Mouse (Mus musculus) testis, adult 2 months (tissue): ENCODE data around the gene Polr1e. TPM values are rescaled to one million over a fixed set of nuclear protein-coding genes. Genes with fewer than 3 reads are reported as not detected.

Experiments used
- H3K27ac ChIP-seq: fragments of 200-500 bp; 2 replicates; pipeline ENCODE4 v1.5.1; 2012; ENCODE audit warnings: low read depth, low read length; ENCODE audit not compliant: control insufficient read depth, insufficient read depth
- H3K27me3 ChIP-seq: fragments of 200-500 bp; 2 replicates; pipeline ENCODE4 v1.6.1; 2012; ENCODE audit warnings: mild to moderate bottlenecking, low read length, moderate library complexity; ENCODE audit not compliant: control insufficient read depth, insufficient read depth
- H3K36me3 ChIP-seq: fragments of 200-500 bp; 2 replicates; pipeline ENCODE4 v1.6.1; 2012; ENCODE audit warnings: mild to moderate bottlenecking, low read length; ENCODE audit not compliant: control insufficient read depth, insufficient read depth
- H3K4me1 ChIP-seq: fragments of 200-500 bp; 2 replicates; pipeline ENCODE4 v1.6.1; 2012; ENCODE audit warnings: low read length; ENCODE audit not compliant: control insufficient read depth, insufficient read depth
- H3K4me3 ChIP-seq: fragments of 200-500 bp; 2 replicates; pipeline ENCODE4 v1.5.1; 2012; ENCODE audit warnings: low read depth, mild to moderate bottlenecking, low read length, moderate library complexity, mixed read lengths; ENCODE audit not compliant: control insufficient read depth
- CTCF ChIP-seq: fragments of 200-500 bp; IDR thresholded peaks from 2 replicates; pipeline ENCODE4 v1.5.1; 2012; ENCODE audit warnings: low read depth, mild to moderate bottlenecking, inconsistent platforms, low read length, moderate library complexity; ENCODE audit not compliant: control insufficient read depth, insufficient read depth, insufficient replicate concordance
- POLR2A ChIP-seq: fragments of 200-500 bp; IDR thresholded peaks from 2 replicates; pipeline ENCODE4 v1.6.1; 2012; ENCODE audit warnings: low read depth, mild to moderate bottlenecking, inconsistent platforms, low read length, moderate library complexity; ENCODE audit not compliant: control insufficient read depth
- polyA plus RNA-seq: library from polyadenylated mRNA; depleted of rRNA; stranded (reverse); fragments of >200 nt; gene quantifications from 2 replicates; pipeline ENCODE4 v1.2.3, GENCODE M21; 2012; rRNA removed

Polr1e gene
- polyA plus RNA-seq: 6.3 and 6.8 TPM in 2 replicates

- TF ChIP-seq CTCF (no peak), POLR2A (peak; percentile 78; the same call in 1 of the 2 replicates)
- no peaks in the 10 kb centered on the region for H3K27me3 ChIP-seq
- H3K4me1 ChIP-seq: peaks cover 5% of the 10 kb centered on the region
- no peak within 1 kb of the TSS for H3K27ac ChIP-seq
- no peaks in the 10 kb centered on the region; the same call in 1 of the 2 replicates for H3K36me3 ChIP-seq
- H3K4me3 ChIP-seq: peak within 1 kb of the TSS; percentile 91
Observed at GRCm38 (mm10) chr4:45018452-45018980, at the start of gene Polr1e. TSS of gene Polr1e (plus strand) at chr4:45018583.

- Histone ChIP-seq H3K27ac (no peak overlapping the region), H3K4me1 (peaks cover 5% of the 10 kb centered on the region)
Observed at GRCm38 (mm10) chr4:44970056-44970455, 48.3 kb upstream of the Polr1e start.

GRCm38 (mm10) chr4:44970612-44971110 is 47.7 kb upstream of the Polr1e start:
- Histone ChIP-seq H3K36me3 (no peaks in the 10 kb centered on the region), H3K27ac (no peak overlapping the region), H3K27me3 (no peaks in the 10 kb centered on the region), H3K4me3 (no peak overlapping the region), H3K4me1 (peaks cover 5% of the 10 kb centered on the region)
- TF ChIP-seq CTCF (peak; percentile 65; the same call in 1 of the 2 replicates), POLR2A (no peak)

More at GRCm38 (mm10) chr4:44970056-44970455, 48.3 kb upstream of the Polr1e start:
- Histone ChIP-seq H3K27me3 (no peaks in the 10 kb centered on the region), H3K4me3 (no peak overlapping the region), H3K36me3 (no peaks in the 10 kb centered on the region)
- TF ChIP-seq CTCF (no peak), POLR2A (no peak)

GRCm38 (mm10) chr4:44973450-44973849 is 44.9 kb upstream of the Polr1e start:
- Histone ChIP-seq H3K27ac (no peak overlapping the region), H3K36me3 (no peaks in the 10 kb centered on the region), H3K4me3 (peak overlapping the region; percentile 30), H3K27me3 (no peaks in the 10 kb centered on the region), H3K4me1 (peaks cover 5% of the 10 kb centered on the region)
- TF ChIP-seq POLR2A: no peak
- peak; percentile 95; the same call in 1 of the 2 replicates for TF ChIP-seq CTCF

GRCm38 (mm10) chr4:44973871-44974270 is 44.5 kb upstream of the Polr1e start:
- peaks cover 5% of the 10 kb centered on the region for H3K4me1 ChIP-seq
- no peak overlapping the region for H3K27ac ChIP-seq
- no peaks in the 10 kb centered on the region for H3K27me3 ChIP-seq
- no peaks in the 10 kb centered on the region for H3K36me3 ChIP-seq
- peak overlapping the region; percentile 30 for H3K4me3 ChIP-seq
- no peak for TF ChIP-seq CTCF
- no peak for TF ChIP-seq POLR2A

GRCm38 (mm10) chr4:44974331-44974730 is 44.1 kb upstream of the Polr1e start:
- no peak for TF ChIP-seq POLR2A
- TF ChIP-seq CTCF: no peak
- Histone ChIP-seq H3K27ac (no peak overlapping the region), H3K36me3 (no peaks in the 10 kb centered on the region), H3K4me3 (no peak overlapping the region), H3K27me3 (no peaks in the 10 kb centered on the region), H3K4me1 (peaks cover 5% of the 10 kb centered on the region)

GRCm38 (mm10) chr4:44976026-44976615 is 42.3 kb upstream of the Polr1e start:
- H3K27ac ChIP-seq: no peak overlapping the region
- no peak for TF ChIP-seq CTCF
- TF ChIP-seq POLR2A: no peak
- peaks cover 13% of the 10 kb centered on the region for H3K4me1 ChIP-seq
- H3K27me3 ChIP-seq: no peaks in the 10 kb centered on the region
- H3K4me3 ChIP-seq: no peak overlapping the region
- no peaks in the 10 kb centered on the region for H3K36me3 ChIP-seq
